Mouse (Mus musculus) liver, embryonic 12.5 days (tissue): ENCODE data around the gene Olfr206. TPM values are rescaled to one million over a fixed set of nuclear protein-coding genes. Genes with fewer than 3 reads are reported as not detected.
"Not testable (repeated sequence)": the region's sequence is repeated elsewhere in the genome, so short reads cannot be mapped to it uniquely, and the experiment has no call there.

Experiments used
- ATAC-seq: fragments of 200-750 bp; cut with Nextera tagmentation; 2 replicates; pipeline ENCODE4 v1.8.0; 2017; ENCODE audit warnings: moderate number of reproducible peaks, mild to moderate bottlenecking, moderate library complexity
- H3K27ac ChIP-seq: fragments of 300-500 bp; sonication (generic); 2 replicates; pipeline ENCODE4 v1.5.1; 2016; ENCODE audit warnings: mild to moderate bottlenecking
- H3K27me3 ChIP-seq: fragments of 300-500 bp; sonication (generic); replicated peaks from 2 replicates; pipeline ENCODE4 v1.6.1; 2016; ENCODE audit warnings: mild to moderate bottlenecking, moderate library complexity
- H3K36me3 ChIP-seq: fragments of 300-500 bp; sonication (generic); 2 replicates; pipeline ENCODE4 v1.6.1; 2016; ENCODE audit warnings: mild to moderate bottlenecking, moderate library complexity
- H3K4me1 ChIP-seq: fragments of 300-500 bp; sonication (generic); 2 replicates; pipeline ENCODE4 v1.6.1; 2016
- H3K4me2 ChIP-seq: fragments of 300-500 bp; sonication (generic); 2 replicates; pipeline ENCODE4 v1.6.1; 2016; ENCODE audit warnings: mild to moderate bottlenecking, moderate library complexity
- H3K4me3 ChIP-seq: fragments of 300-500 bp; sonication (generic); 2 replicates; pipeline ENCODE4 v1.5.1; 2016; ENCODE audit warnings: mild to moderate bottlenecking, moderate library complexity
- H3K9ac ChIP-seq: fragments of 300-500 bp; sonication (generic); 2 replicates; pipeline ENCODE4 v1.6.1; 2016; ENCODE audit warnings: mild to moderate bottlenecking, moderate library complexity
- H3K9me3 ChIP-seq: fragments of 300-500 bp; sonication (generic); replicated peaks from 2 replicates; pipeline ENCODE4 v1.6.1; 2016; ENCODE audit warnings: mild to moderate bottlenecking, moderate library complexity
- WGBS: fragments of 180-500 bp; shearing (Covaris S2); methylation state at CpG from one replicate; pipeline ENCODE4 v1.1.7; 2016; ENCODE audit not compliant: insufficient replicate concordance; 5-methylcytosine and 5-hydroxymethylcytosine counted together
- polyA plus RNA-seq: library from polyadenylated mRNA; unstranded; fragments of >200 nt; fragmentation: Nextera tagmentation; extraction: Ambion mirVana; gene quantifications from 2 replicates; pipeline ENCODE4 v1.2.1, GENCODE M21; 2016

Olfr206 gene
- polyA plus RNA-seq = not detected in 2 replicates

DNA sequence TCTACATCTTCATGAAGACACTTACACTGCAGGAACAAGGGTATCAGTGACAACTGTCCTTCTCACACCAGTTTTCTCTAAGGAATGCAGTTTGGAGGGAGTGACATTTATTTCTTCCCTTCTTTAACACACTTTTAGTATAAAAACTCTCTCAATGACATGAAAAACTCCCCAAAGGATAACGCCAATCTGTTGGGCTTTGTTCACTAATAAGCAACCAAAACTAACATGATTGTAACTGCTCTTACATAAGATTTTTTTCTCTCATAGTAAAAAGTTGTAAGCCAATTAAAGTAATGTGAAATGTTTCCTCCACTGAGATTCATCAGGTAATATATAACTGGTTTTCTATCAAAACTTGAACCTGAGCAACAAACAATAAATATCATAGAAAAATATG, at the start of gene Olfr206:
Olfr206 (minus strand) TSS at position 101 of the 400 bp plus-strand sequence.
- Histone ChIP-seq H3K9me3 (no peaks in the 10 kb centered on the region), H3K27ac (no peak within 1 kb of the TSS), H3K9ac (no peak within 1 kb of the TSS), H3K4me1 (no peaks in the 10 kb centered on the region), H3K27me3 (no peaks in the 10 kb centered on the region), H3K4me2 (no peak within 1 kb of the TSS), H3K36me3 (no peaks in the 10 kb centered on the region), H3K4me3 (no peak within 1 kb of the TSS)
- no peak for ATAC-seq
- 38% methylated on average over 1 of the region's 1 CpGs for WGBS

DNA sequence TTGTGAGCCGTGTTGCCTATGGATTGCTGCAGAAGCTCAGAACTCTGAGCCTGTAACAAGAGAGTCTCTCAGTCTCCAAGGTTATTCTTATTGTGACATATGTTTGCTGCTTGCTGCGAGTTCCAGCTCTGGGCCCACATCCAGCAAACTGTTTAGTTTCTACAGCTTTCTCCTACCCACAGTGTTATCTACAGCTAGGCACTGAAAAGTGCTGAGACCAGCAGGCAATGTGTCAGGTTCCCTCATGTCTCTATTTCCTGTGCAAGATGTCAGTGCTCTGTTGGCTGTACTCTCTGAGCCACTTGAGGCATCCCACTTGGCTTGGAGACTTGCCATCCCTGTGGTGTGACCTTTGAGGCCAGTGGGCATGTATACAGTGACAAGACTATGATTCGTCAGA, 44.3 kb upstream of the Olfr206 start:
- ATAC-seq = no peak
- 49% methylated on average over 3 of the region's 3 CpGs for WGBS
- no peak overlapping the region for H3K9ac ChIP-seq
- H3K9me3 ChIP-seq = no peaks in the 10 kb centered on the region
- H3K4me3 ChIP-seq = no peak overlapping the region
- H3K27ac ChIP-seq = no peak overlapping the region
- H3K36me3 ChIP-seq = no peaks in the 10 kb centered on the region
- H3K4me2 ChIP-seq = no peak overlapping the region
- no peaks in the 10 kb centered on the region for H3K4me1 ChIP-seq
- H3K27me3 ChIP-seq = no peaks in the 10 kb centered on the region

DNA sequence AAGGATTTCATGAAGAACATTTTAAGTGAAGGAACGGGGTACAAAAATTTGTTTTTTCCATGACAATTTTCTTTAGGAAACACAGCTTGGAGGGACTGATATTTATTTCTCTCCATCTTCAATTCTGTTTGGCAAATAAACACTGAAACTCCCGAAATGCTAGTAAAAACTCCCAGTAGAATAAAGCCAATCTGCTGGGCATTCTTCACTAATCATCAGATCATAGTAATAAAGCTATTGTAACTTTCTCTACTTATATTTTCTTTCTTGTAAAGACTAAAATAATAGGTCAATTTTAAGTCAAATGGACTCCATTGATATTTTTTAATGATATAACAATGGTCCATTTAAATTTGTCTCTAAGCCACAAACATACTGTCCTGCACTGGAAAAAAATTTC, 14.8 kb upstream of the Olfr206 start, which contains the start of gene Olfr209:
Olfr209 (minus strand) TSS at position 101 of the 400 bp plus-strand sequence.
- H3K4me3 ChIP-seq = no peak within 1 kb of the TSS
- H3K9me3 ChIP-seq = no peaks in the 10 kb centered on the region
- no peaks in the 10 kb centered on the region for H3K4me1 ChIP-seq
- no peak within 1 kb of the TSS for H3K27ac ChIP-seq
- no peak for ATAC-seq
- no peak within 1 kb of the TSS for H3K4me2 ChIP-seq
- no peak within 1 kb of the TSS for H3K9ac ChIP-seq
- WGBS = 46% methylated on average over 2 of the region's 2 CpGs
- H3K27me3 ChIP-seq = no peaks in the 10 kb centered on the region
- no peaks in the 10 kb centered on the region for H3K36me3 ChIP-seq

DNA sequence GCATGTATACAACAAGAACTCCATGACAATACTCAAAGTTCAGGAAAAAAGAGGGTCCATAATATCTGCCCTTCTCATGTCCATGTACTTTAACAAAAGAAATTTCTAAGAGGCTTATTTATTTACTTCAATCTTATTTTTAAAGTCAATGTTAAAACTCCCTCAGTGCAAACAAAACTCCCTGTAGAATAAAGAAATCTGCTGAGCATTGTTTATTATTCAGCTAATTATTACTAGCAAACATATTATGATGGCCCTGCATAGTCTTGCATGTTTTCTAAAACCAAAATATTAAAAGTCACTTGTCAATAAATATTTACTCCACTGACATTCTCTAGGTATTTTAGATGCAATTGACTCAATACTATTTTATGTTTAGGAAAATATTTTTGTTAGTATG, 18.0 kb downstream of the Olfr206 start, which contains the start of gene Olfr205:
Olfr205 (minus strand) TSS at position 101 of the 400 bp plus-strand sequence.
- Histone ChIP-seq H3K9ac (no peak within 1 kb of the TSS), H3K4me3 (no peak within 1 kb of the TSS), H3K27ac (no peak within 1 kb of the TSS), H3K4me1 (no peaks in the 10 kb centered on the region), H3K9me3 (peaks cover 4% of the 10 kb centered on the region), H3K27me3 (no peaks in the 10 kb centered on the region), H3K4me2 (no peak within 1 kb of the TSS), H3K36me3 (no peaks in the 10 kb centered on the region)
- no peak for ATAC-seq

DNA sequence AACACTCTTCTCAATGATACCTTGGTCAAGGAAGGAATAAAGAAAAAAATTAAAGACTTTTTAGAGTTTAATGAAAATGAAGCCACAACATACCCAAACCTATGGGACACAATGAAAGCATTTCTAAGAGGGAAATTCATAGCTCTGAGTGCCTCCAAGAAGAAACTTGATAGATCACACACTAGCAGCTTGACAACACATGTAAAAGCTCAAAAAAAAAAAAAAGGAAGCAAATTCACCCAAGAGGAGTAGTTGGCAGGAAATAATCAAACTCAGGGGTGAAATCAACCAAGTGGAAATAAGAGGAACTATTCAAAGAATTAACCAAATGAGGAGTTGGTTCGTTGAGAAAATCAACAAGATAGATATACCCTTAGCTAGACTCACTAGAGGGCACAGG, 25.8 kb downstream of the Olfr206 start:
- not testable (repeated sequence) for H3K27me3 ChIP-seq, H3K4me3 ChIP-seq, H3K4me1 ChIP-seq, H3K4me2 ChIP-seq, H3K9me3 ChIP-seq, H3K36me3 ChIP-seq, H3K27ac ChIP-seq, ATAC-seq, H3K9ac ChIP-seq
- 27% methylated on average over 1 of the region's 1 CpGs for WGBS

DNA sequence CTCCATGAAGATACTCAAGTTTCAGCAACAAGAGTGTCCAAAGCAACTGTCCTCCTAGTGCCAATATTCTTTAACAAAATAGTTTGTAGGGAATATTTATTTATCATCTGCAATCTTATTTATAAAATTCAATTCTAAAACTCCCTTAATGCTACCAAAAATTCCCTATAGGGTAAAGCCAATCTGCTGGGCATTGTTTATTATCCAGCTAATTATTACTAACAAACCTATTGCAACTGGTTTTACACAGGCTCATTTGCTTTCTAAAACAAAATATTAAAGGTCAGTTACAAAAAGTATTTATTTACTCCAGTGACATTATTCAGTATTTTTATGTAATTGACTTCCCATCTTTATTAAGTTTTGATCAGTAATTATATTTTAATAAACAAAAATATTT, 30.9 kb downstream of the Olfr206 start, which contains the start of gene Olfr204:
Olfr204 (minus strand) TSS at position 101 of the 400 bp plus-strand sequence.
- Histone ChIP-seq H3K36me3 (no peaks in the 10 kb centered on the region), H3K4me1 (no peaks in the 10 kb centered on the region), H3K4me2 (no peak within 1 kb of the TSS), H3K9me3 (no peaks in the 10 kb centered on the region), H3K27ac (no peak within 1 kb of the TSS), H3K4me3 (no peak within 1 kb of the TSS), H3K27me3 (no peaks in the 10 kb centered on the region), H3K9ac (no peak within 1 kb of the TSS)
- ATAC-seq = no peak

DNA sequence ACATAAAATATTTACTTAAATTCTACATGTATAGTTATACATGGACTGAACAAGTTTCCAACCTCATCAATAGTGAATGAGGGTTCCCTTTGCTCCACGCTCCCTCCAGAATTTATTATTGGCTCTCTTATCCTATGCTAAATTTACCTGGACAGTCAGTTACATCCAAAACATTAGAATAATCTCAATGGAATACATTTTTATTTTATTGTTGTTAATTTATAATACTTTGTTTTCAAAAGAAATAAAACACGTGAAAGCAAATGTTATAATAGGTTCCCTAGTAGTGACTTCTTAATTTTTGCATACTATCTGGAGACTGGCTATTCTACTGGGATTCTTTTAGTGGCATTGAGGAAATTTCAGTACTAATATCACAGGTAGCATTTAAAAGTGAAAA, 50.5 kb downstream of the Olfr206 start, which contains the start of gene Olfr203:
Olfr203 (plus strand) TSS at position 301 of the 400 bp plus-strand sequence.
- no peaks in the 10 kb centered on the region for H3K27me3 ChIP-seq
- no peak within 1 kb of the TSS for H3K4me3 ChIP-seq
- H3K4me2 ChIP-seq = no peak within 1 kb of the TSS
- H3K9ac ChIP-seq = no peak within 1 kb of the TSS
- ATAC-seq = no peak
- WGBS = 56% methylated on average over 2 of the region's 2 CpGs
- no peaks in the 10 kb centered on the region for H3K36me3 ChIP-seq
- H3K4me1 ChIP-seq = no peaks in the 10 kb centered on the region
- H3K9me3 ChIP-seq = no peaks in the 10 kb centered on the region
- H3K27ac ChIP-seq = no peak within 1 kb of the TSS

Other genes starting within 250 kb of the Olfr206 start
- gene Olfr193, start 237.4 kb downstream of the Olfr206 start, polyA plus RNA-seq = not detected in 2 replicates
- not detected in 2 replicates for gene Olfr194, start 228.2 kb downstream of the Olfr206 start, polyA plus RNA-seq
- not detected in 2 replicates for gene Olfr195, start 202.2 kb downstream of the Olfr206 start, polyA plus RNA-seq
- not detected in 2 replicates for gene Olfr196, start 178.8 kb downstream of the Olfr206 start, polyA plus RNA-seq
- not detected in 2 replicates for gene Olfr198, start 145.7 kb downstream of the Olfr206 start, polyA plus RNA-seq
- gene Olfr199, start 129.5 kb downstream of the Olfr206 start, polyA plus RNA-seq = not detected in 2 replicates
- 0.08 and 0.13 TPM in 2 replicates for gene Olfr201, start 76.6 kb downstream of the Olfr206 start, polyA plus RNA-seq
- not detected in 2 replicates for gene Olfr202, start 62.5 kb downstream of the Olfr206 start, polyA plus RNA-seq
- gene Olfr203, start 50.4 kb downstream of the Olfr206 start, polyA plus RNA-seq = not detected in 2 replicates
- gene Olfr204, start 31.0 kb downstream of the Olfr206 start, polyA plus RNA-seq = not detected in 2 replicates
- not detected in 2 replicates for gene Olfr205, start 18.1 kb downstream of the Olfr206 start, polyA plus RNA-seq
- gene Olfr209, start 14.7 kb upstream of the Olfr206 start, polyA plus RNA-seq = not detected in 2 replicates
- gene Gabrr3, start 58.1 kb upstream of the Olfr206 start, polyA plus RNA-seq = not detected in 2 replicates
- 28.8 and 29.7 TPM in 2 replicates for gene Riox2, start 122.5 kb upstream of the Olfr206 start, polyA plus RNA-seq